Mouse (Mus musculus) CH12.LX (cell line): ENCODE measurements around the gene Gm27021. TPM values are rescaled to one million over a fixed set of nuclear protein-coding genes. Genes with fewer than 3 reads are reported as not detected.

Experiments
- DNase-seq: peaks from one replicate; pipeline ENCODE4 v3.0.0-alpha.2; 2013; ENCODE audit errors: extremely low read depth
- H3K27ac ChIP-seq: 2 replicates; pipeline ENCODE4 v1.5.1; 2012; ENCODE audit warnings: low read depth, mild to moderate bottlenecking, control low read depth, moderate library complexity; ENCODE audit not compliant: insufficient read depth
- H3K27me3 ChIP-seq: replicated peaks from 2 replicates; pipeline ENCODE3; 2012; ENCODE audit warnings: inconsistent platforms
- H3K36me3 ChIP-seq, 2 experiments: replicated peaks in 1 of 2; 2 replicates each; pipeline versions ENCODE3 to v1.6.1; 2012; ENCODE audit warnings: inconsistent platforms in 1 of 2, low read length in 1 of 2, mild to moderate bottlenecking in 1 of 2, mixed read lengths in 1 of 2, moderate library complexity in 1 of 2; ENCODE audit not compliant: control insufficient read depth in 1 of 2, insufficient read depth in 1 of 2
- H3K4me1 ChIP-seq, 2 experiments: 2 replicates each; pipeline ENCODE4 v1.6.1; 2012; ENCODE audit warnings: inconsistent platforms in 1 of 2, moderate library complexity in 1 of 2; ENCODE audit not compliant: insufficient read depth in 2 of 2, control insufficient read depth in 1 of 2
- H3K4me2 ChIP-seq: 2 replicates; pipeline ENCODE4 v1.6.1; 2012; ENCODE audit warnings: low read depth, mild to moderate bottlenecking, control low read depth; ENCODE audit not compliant: poor library complexity, insufficient read depth, severe bottlenecking
- H3K4me3 ChIP-seq, 3 experiments: fragments of 150-350 bp in 1 of 3; sonication (generic) in 1 of 3; replicated peaks in 1 of 3; 2 replicates each; pipeline versions ENCODE3 to v1.5.1; 2011 to 2012; ENCODE audit warnings: low read depth in 2 of 3, low read length in 2 of 3, mild to moderate bottlenecking in 2 of 3, moderate library complexity in 2 of 3, control low read depth in 1 of 3, improper control_type of control experiment in 1 of 3, inconsistent platforms in 1 of 3, mixed read lengths in 1 of 3; ENCODE audit not compliant: poor library complexity in 1 of 3
- H3K79me2 ChIP-seq: replicated peaks from 2 replicates; pipeline ENCODE4 v1.6.1; 2012; ENCODE audit warnings: mild to moderate bottlenecking, moderate library complexity; ENCODE audit not compliant: control insufficient read depth, poor library complexity, insufficient read depth, severe bottlenecking; ENCODE audit errors: extremely low read depth
- H3K9ac ChIP-seq: 2 replicates; pipeline ENCODE4 v1.6.1; 2012; ENCODE audit warnings: low read depth, mild to moderate bottlenecking, control low read depth, moderate library complexity; ENCODE audit not compliant: insufficient read depth
- H3K9me3 ChIP-seq: replicated peaks from 2 replicates; pipeline ENCODE3; 2012; ENCODE audit warnings: low read length, inconsistent platforms, mixed read lengths
- BHLHE40 ChIP-seq: IDR thresholded peaks from 2 replicates; pipeline ENCODE4 v1.6.1; 2011; ENCODE audit warnings: mild to moderate bottlenecking, low read depth, low read length, improper control_type of control experiment
- CHD1 ChIP-seq: IDR thresholded peaks from 2 replicates; pipeline ENCODE4 v1.6.1; 2012; ENCODE audit warnings: low read depth, low read length, improper control_type of control experiment, inconsistent platforms
- CHD2 ChIP-seq: IDR thresholded peaks from 2 replicates; pipeline ENCODE4 v1.6.1; 2011; ENCODE audit warnings: low read length, improper control_type of control experiment
- E2F4 ChIP-seq: IDR thresholded peaks from 2 replicates; pipeline ENCODE4 v1.6.1; 2011; ENCODE audit warnings: low read depth, low read length, improper control_type of control experiment; ENCODE audit not compliant: insufficient replicate concordance
- ETS1 ChIP-seq: conservative IDR thresholded peaks from 2 replicates; pipeline ENCODE4 v1.6.1; 2012; ENCODE audit warnings: low read depth, mild to moderate bottlenecking, inconsistent platforms, low read length, improper control_type of control experiment, moderate library complexity
- HCFC1 ChIP-seq: IDR thresholded peaks from 2 replicates; pipeline ENCODE4 v1.6.1; 2012; ENCODE audit warnings: low read depth, mild to moderate bottlenecking, inconsistent platforms, low read length, improper control_type of control experiment
- IRF4 ChIP-seq: IDR thresholded peaks from 2 replicates; pipeline ENCODE4 v1.6.1; 2014; ENCODE audit warnings: low read depth, mild to moderate bottlenecking, inconsistent platforms, low read length, improper control_type of control experiment
- JUN ChIP-seq: IDR thresholded peaks from 2 replicates; pipeline ENCODE4 v1.6.1; 2011; ENCODE audit warnings: low read depth, mild to moderate bottlenecking, low read length, improper control_type of control experiment, moderate library complexity; ENCODE audit not compliant: insufficient read depth
- MAZ ChIP-seq: IDR thresholded peaks from 2 replicates; pipeline ENCODE4 v1.6.1; 2012; ENCODE audit warnings: low read depth, mild to moderate bottlenecking, inconsistent platforms, low read length, improper control_type of control experiment, moderate library complexity
- MXI1 ChIP-seq: IDR thresholded peaks from 2 replicates; pipeline ENCODE4 v1.6.1; 2011; ENCODE audit warnings: mild to moderate bottlenecking, low read depth, low read length, improper control_type of control experiment
- MYC ChIP-seq: IDR thresholded peaks from 2 replicates; pipeline ENCODE4 v1.6.1; 2011; ENCODE audit warnings: low read depth, mild to moderate bottlenecking, improper control_type of control experiment, low read length
- NRF1 ChIP-seq: IDR thresholded peaks from 2 replicates; pipeline ENCODE4 v1.6.1; 2014; ENCODE audit warnings: low read depth, mild to moderate bottlenecking, inconsistent platforms, low read length, improper control_type of control experiment, moderate library complexity
- POLR2A ChIP-seq: IDR thresholded peaks from 2 replicates; pipeline ENCODE4 v1.6.1; 2011; ENCODE audit warnings: low read depth, mild to moderate bottlenecking, improper control_type of control experiment, low read length
- POLR2AphosphoS2 ChIP-seq: IDR thresholded peaks from 2 replicates; pipeline ENCODE4 v1.6.1; 2011; ENCODE audit warnings: low read depth, low read length, improper control_type of control experiment
- USF1 ChIP-seq: IDR thresholded peaks from 2 replicates; pipeline ENCODE4 v1.6.1; 2014; ENCODE audit warnings: low read depth, mild to moderate bottlenecking, inconsistent platforms, low read length, improper control_type of control experiment
- USF2 ChIP-seq: conservative IDR thresholded peaks from 2 replicates; pipeline ENCODE4 v1.6.1; 2011; ENCODE audit warnings: low read depth, low read length, improper control_type of control experiment
- ZC3H11A ChIP-seq: IDR thresholded peaks from 2 replicates; pipeline ENCODE4 v1.6.1; 2012; ENCODE audit warnings: low read depth, mild to moderate bottlenecking, inconsistent platforms, low read length, improper control_type of control experiment
- ZKSCAN1 ChIP-seq: IDR thresholded peaks from 2 replicates; pipeline ENCODE4 v1.6.1; 2012; ENCODE audit warnings: low read depth, inconsistent platforms, low read length, improper control_type of control experiment, borderline replicate concordance
- dilution Hi-C: fragments of 300-500 bp; cut with MboI; formaldehyde crosslinking; loops from 2 replicates; pipeline ENCODE4 v1.14.3; 2020; ENCODE audit warnings: low sequenced_read_pairs; ENCODE audit not compliant: extremely low pct_unique_long_range_greater_than_20kb, extremely low pct_ligation_motif_present
- in situ Hi-C: fragments of 300-500 bp; cut with MboI; formaldehyde crosslinking; loops from 3 replicates; pipeline ENCODE4 v1.14.3; 2019; ENCODE audit warnings: low sequenced_read_pairs, low pct_ligation_motif_present, low pct_unique_long_range_greater_than_20kb, mixed read lengths
- polyA plus RNA-seq: library from polyadenylated mRNA; unstranded; fragments of >175 nt; gene quantifications from 2 replicates; pipeline ENCODE4 v1.2.1, GENCODE M21; 2012; ENCODE audit warnings: low read depth; ENCODE audit not compliant: insufficient read length
- total RNA-seq, 2 experiments: library from RNA; depleted of rRNA; stranded (reverse); fragments of 300-350 nt in 1 of 2; fragments of >200 nt in 1 of 2; gene quantifications; 2 replicates each; pipeline ENCODE4 v1.2.3; 2012 to 2014

Gm27021 gene
- total and polyA plus RNA-seq, 3 experiments, result 1.0 to 1.1 TPM; not detected in 1

- no peaks in the 10 kb centered on the region for H3K36me3 ChIP-seq
- no peak overlapping the region for H3K27ac ChIP-seq
- H3K9ac ChIP-seq, result no peak overlapping the region
- H3K79me2 ChIP-seq, result no peaks in the 10 kb centered on the region
- H3K4me2 ChIP-seq, result no peak overlapping the region
- no peak for DNase-seq
- H3K4me3 ChIP-seq, result no peak overlapping the region
- dilution Hi-C loops (no loop called here), in situ Hi-C loops (no loop called here)
- TF ChIP-seq MYC, result no peak
- TF ChIP-seq MXI1, result no peak
- no peak for TF ChIP-seq POLR2AphosphoS2
- no peak for TF ChIP-seq ZKSCAN1
- no peak for TF ChIP-seq JUN
- TF ChIP-seq USF1, result no peak
- no peak for TF ChIP-seq USF2
- H3K27me3 ChIP-seq, result peaks cover 29% of the 10 kb centered on the region
- peaks cover 0 to 6% of the 10 kb centered on the region in 2 experiments; a peak in 2 of 4 replicates for H3K4me1 ChIP-seq
- H3K9me3 ChIP-seq, result peaks cover 7% of the 10 kb centered on the region
Measured at GRCm38 (mm10) chr8:120693861-120694493, 26.1 kb upstream of the Gm27021 start.

- in situ Hi-C loops (no loop called here), dilution Hi-C loops (no loop called here)
- Histone ChIP-seq H3K36me3 (no peaks in the 10 kb centered on the region), H3K79me2 (no peaks in the 10 kb centered on the region), H3K27ac (no peak overlapping the region), H3K9me3 (peaks cover under 1% of the 10 kb centered on the region), H3K4me1 (peaks cover 0 to 6% of the 10 kb centered on the region in 2 experiments; a peak in 2 of 4 replicates), H3K27me3 (peaks cover 35% of the 10 kb centered on the region), H3K4me2 (no peak overlapping the region), H3K4me3 (no peak overlapping the region), H3K9ac (no peak overlapping the region)
- TF ChIP-seq E2F4 (no peak), ZKSCAN1 (no peak), BHLHE40 (no peak), CHD2 (no peak), ZC3H11A (no peak), MAZ (no peak), CHD1 (no peak), POLR2A (no peak), POLR2AphosphoS2 (no peak), HCFC1 (no peak), NRF1 (no peak), IRF4 (no peak), ETS1 (no peak)
- DNase-seq, result no peak
Measured at GRCm38 (mm10) chr8:120692934-120693333, 25.1 kb upstream of the Gm27021 start.
